ENCODE assay signal across 9 mouse cellular contexts in genomic region chr4:55480322-55480767, GRCm38 (mm10). TPM values are rescaled to one million over a fixed set of nuclear protein-coding genes. Genes with fewer than 3 reads are reported as not detected.
DNase-seq lines count a peak whose midpoint lies in the region; ATAC-seq and TF ChIP-seq lines count a peak whose summit lies in the region.
"Had no signal": no experiment of that assay in that cellular context is flagged by ENCODE, and none has a peak within 500 bp of the region (broad histone marks: within the 10 kb centered on the region; RNA-seq: fewer than 3 reads in every experiment).

No protein-coding gene starts in this region.

- H3K9me3 ChIP-seq in forebrain, embryonic 10.5 days, result no peaks in the 10 kb centered on the region
- H3K9me3 ChIP-seq in heart, embryonic 16.5 days (replicated peaks; ENCODE audit: control insufficient read depth, low read length), result no peaks in the 10 kb centered on the region

- peak overlapping the region; percentile 43 for H3K4me3 ChIP-seq in forebrain, embryonic 10.5 days
- peak overlapping the region; percentile 34 for H3K4me3 ChIP-seq in heart, embryonic 16.5 days (ENCODE audit: low read length)
- H3K4me3 ChIP-seq in liver, adult 2 months (ENCODE audit: insufficient read depth, low read depth, low read length), result no peak overlapping the region

- peak overlapping the region; percentile 81 for H3K27ac ChIP-seq in forebrain, embryonic 10.5 days
- no peak overlapping the region for H3K27ac ChIP-seq in heart, embryonic 16.5 days (ENCODE audit: low read length)
- no peak overlapping the region for H3K27ac ChIP-seq in liver, adult 2 months (replicated peaks; ENCODE audit: insufficient read depth, low read depth, low read length)

- no peaks in the 10 kb centered on the region for H3K79me2 ChIP-seq in liver, adult 2 months (ENCODE audit: control insufficient read depth, insufficient read depth, low read length)

- no peak for TF ChIP-seq POLR2A in liver, adult 2 months (IDR thresholded peaks at IDR 0.05; ENCODE audit: extremely low read depth, insufficient read depth, low read length)

- peak; percentile 50 for ATAC-seq in heart, embryonic 16.5 days (replicated peaks; ENCODE audit: extremely low read depth, insufficient read depth, low FRiP score)

- peak overlapping the region; percentile 70 for H3K4me2 ChIP-seq in heart, embryonic 16.5 days (ENCODE audit: low read depth, low read length)

- H3K4me1 ChIP-seq in forebrain, embryonic 10.5 days, result peaks cover 21% of the 10 kb centered on the region
- H3K4me1 ChIP-seq in heart, embryonic 16.5 days (ENCODE audit: control insufficient read depth, insufficient read depth, low read length), result peaks cover 19% of the 10 kb centered on the region
- no peaks in the 10 kb centered on the region for H3K4me1 ChIP-seq in liver, adult 2 months (ENCODE audit: control insufficient read depth, insufficient read depth, low read length)

- DNase-seq in A20 (ENCODE audit: low read depth, low spot score), result peak; percentile 59
- DNase-seq in c-Kit-negative CD71-positive TER-119-positive erythroid progenitor cells, embryonic 14.5 days (ENCODE audit: low read depth, low spot score), result peak; percentile 11
- DNase-seq in forebrain, embryonic 10.5 days (ENCODE audit: extremely low spot score, low spot score), result peak; percentile 87
- DNase-seq in kidney, postnatal 10 days, result peak; percentile 88
- DNase-seq in liver, adult 2 months (ENCODE audit: extremely low read depth, low read depth, low spot score), result no peak
- DNase-seq in naive thymus-derived CD4-positive, alpha-beta T cell, adult 2 months (ENCODE audit: low read depth), result peak; percentile 59
- DNase-seq in spleen, postnatal 4 days (ENCODE audit: low spot score in 2 of 2), result peak; percentile 58 to 90

- TF ChIP-seq CTCF in liver, adult 2 months (IDR thresholded peaks at IDR 0.05; ENCODE audit: low read depth, low read length), result peak; percentile 87

- WGBS in forebrain, embryonic 10.5 days, result 11% methylated on average over 25 of the region's 25 CpGs
- WGBS in heart, embryonic 16.5 days, result 17% methylated on average over 25 of the region's 25 CpGs
- WGBS in liver, adult 2 months, result 21% methylated on average over 25 of the region's 25 CpGs

- peak overlapping the region; percentile 62 for H3K9ac ChIP-seq in heart, embryonic 16.5 days (ENCODE audit: low read length)
- H3K9ac ChIP-seq in liver, adult 2 months (ENCODE audit: low read depth, low read length), result no peak overlapping the region

- no peaks in the 10 kb centered on the region for H3K36me3 ChIP-seq in forebrain, embryonic 10.5 days (replicated peaks)
- no peaks in the 10 kb centered on the region for H3K36me3 ChIP-seq in heart, embryonic 16.5 days (ENCODE audit: control insufficient read depth, insufficient read depth)
- H3K36me3 ChIP-seq in liver, adult 2 months (ENCODE audit: control insufficient read depth, insufficient read depth, low read length), result no peaks in the 10 kb centered on the region
- H3K36me3 ChIP-seq: G1E had no signal

- H3K27me3 ChIP-seq in forebrain, embryonic 10.5 days (ENCODE audit: poor library complexity, severe bottlenecking), result no peaks in the 10 kb centered on the region; the same call in 1 of the 2 replicates
- H3K27me3 ChIP-seq in heart, embryonic 16.5 days (ENCODE audit: control insufficient read depth, insufficient read depth, low read length), result no peaks in the 10 kb centered on the region
- H3K27me3 ChIP-seq in liver, adult 2 months (ENCODE audit: control insufficient read depth, insufficient read depth, low read length), result no peaks in the 10 kb centered on the region

RNA-seq across cellular contexts. Expression of gene Klf4, which starts 51.9 kb away (rescaled TPM):
- 0.80 and 0.83 TPM in 2 replicates for polyA plus RNA-seq in forebrain, embryonic 10.5 days (2016; fragmentation: Nextera tagmentation; extraction: Ambion mirVana)
- 4.7 and 5.7 TPM in 2 replicates for polyA plus RNA-seq in heart, embryonic 16.5 days (2015; fragmentation: Nextera tagmentation; extraction: Ambion mirVana)
- total RNA-seq in liver, adult 2 months (2014; rRNA removed), result 0.46 and 0.74 TPM in 2 replicates
- 0.57 and 0.68 TPM in 2 replicates for polyA plus RNA-seq in liver, adult 2 months (2012; rRNA removed)
- total RNA-seq: G1E had no signal
